Mouse (Mus musculus) lung, postnatal 0 days (tissue): ENCODE data around the gene Camkmt.

Experiments
- CTCF ChIP-seq: IDR thresholded peaks from 2 replicates; pipeline ENCODE4 v1.5.1; 2016; ENCODE audit warnings: antibody characterized with exemption, mild to moderate bottlenecking
- EP300 ChIP-seq: IDR thresholded peaks from 2 replicates; pipeline ENCODE4 v1.6.1; 2016; ENCODE audit warnings: antibody characterized with exemption, mild to moderate bottlenecking, control low read depth

DNA sequence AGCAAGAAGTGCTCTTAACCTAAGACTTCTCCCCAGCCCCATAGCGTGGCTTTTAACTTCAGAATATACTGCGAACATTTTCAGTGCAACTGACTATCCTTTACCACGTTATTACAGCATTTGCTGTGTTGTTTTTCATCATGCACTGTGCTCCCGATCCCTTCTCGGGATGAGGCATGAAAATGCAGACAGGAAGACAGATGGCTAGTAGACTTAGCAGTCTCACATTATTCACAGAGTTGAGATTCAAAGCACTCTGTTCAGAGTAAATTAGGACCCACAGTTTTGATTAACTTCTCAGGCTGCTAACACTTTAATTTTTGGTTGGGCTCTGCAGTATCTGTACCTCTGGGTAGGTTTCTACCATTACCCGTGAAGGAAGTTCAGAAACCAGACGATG lies 189.4 kb downstream of the Camkmt start:
- TF ChIP-seq CTCF (no peak), EP300 (no peak)
